Mouse (Mus musculus) CH12.LX (cell line): ENCODE measurements around the gene Tspo2.

ENCODE experiments used
- CTCF ChIP-seq, 2 experiments: IDR thresholded peaks in 1 of 2; conservative IDR thresholded peaks in 1 of 2; 2 replicates each; pipeline ENCODE4 v1.5.1; 2011 to 2012; ENCODE audit warnings: low read depth in 2 of 2, low read length in 2 of 2, improper control_type of control experiment in 1 of 2, inconsistent platforms in 1 of 2, mild to moderate bottlenecking in 1 of 2, moderate library complexity in 1 of 2
- MYC ChIP-seq: IDR thresholded peaks from 2 replicates; pipeline ENCODE4 v1.6.1; 2011; ENCODE audit warnings: low read depth, mild to moderate bottlenecking, improper control_type of control experiment, low read length
- NELFE ChIP-seq: IDR thresholded peaks from 2 replicates; pipeline ENCODE4 v1.6.1; 2011; ENCODE audit warnings: low read depth, low read length, improper control_type of control experiment
- POLR2A ChIP-seq: IDR thresholded peaks from 2 replicates; pipeline ENCODE4 v1.6.1; 2011; ENCODE audit warnings: low read depth, mild to moderate bottlenecking, improper control_type of control experiment, low read length
- SMC3 ChIP-seq: IDR thresholded peaks from 2 replicates; pipeline ENCODE4 v1.6.1; 2011; ENCODE audit warnings: low read depth, low read length, improper control_type of control experiment
- TCF12 ChIP-seq: IDR thresholded peaks from 2 replicates; pipeline ENCODE4 v1.6.1; 2014; ENCODE audit warnings: low read depth, mild to moderate bottlenecking, inconsistent platforms, low read length, improper control_type of control experiment

GRCm38 (mm10) chr17:48437421-48437911, 13.9 kb downstream of the Tspo2 start:
- TF ChIP-seq NELFE: no peak
- TF ChIP-seq POLR2A: no peak
- TF ChIP-seq CTCF (conservative IDR thresholded peaks at IDR 0.05 in 1 of 2, IDR thresholded peaks at IDR 0.05 in 1 of 2; ENCODE audit: low read depth in 2 of 2, low read length in 2 of 2): no peak
- TF ChIP-seq TCF12: no peak
- no peak for TF ChIP-seq SMC3
- TF ChIP-seq MYC: no peak
